Mouse (Mus musculus): ENCODE results near the gene Gm20388. TPM values are rescaled to one million over a fixed set of nuclear protein-coding genes. Genes with fewer than 3 reads are reported as not detected.

The Gm20388 gene
- polyA plus RNA-seq, 1 experiment from 2014 or later: 12.4 TPM

GRCm38 (mm10) chr8:122920890-122921289 is 3010.2 kb downstream of the Gm20388 start:
- no peak overlapping the region for H3K27ac ChIP-seq (ENCODE audit: low read depth, low read length)
- H3K4me3 ChIP-seq (ENCODE audit: low read length): no peak overlapping the region
- no peak overlapping the region for H3K9ac ChIP-seq (ENCODE audit: low read depth, low read length)
- ATAC-seq: peak; percentile 80
- no peaks in the 10 kb centered on the region for H3K9me3 ChIP-seq (ENCODE audit: control insufficient read depth, low read length)
- 58% methylated on average over 7 of the region's 7 CpGs for WGBS
- peaks cover 31% of the 10 kb centered on the region for H3K4me1 ChIP-seq (ENCODE audit: control insufficient read depth, insufficient read depth, low read depth, low read length)
- no peaks in the 10 kb centered on the region for H3K27me3 ChIP-seq (replicated peaks; ENCODE audit: control insufficient read depth, insufficient read depth, low read length)
- H3K4me2 ChIP-seq (ENCODE audit: low read length): 0 out of 2 replicates have a peak overlapping the region, but pooled peaks have one; percentile 9
- no peaks in the 10 kb centered on the region for H3K36me3 ChIP-seq (ENCODE audit: control insufficient read depth, insufficient read depth, low read length)

DNA sequence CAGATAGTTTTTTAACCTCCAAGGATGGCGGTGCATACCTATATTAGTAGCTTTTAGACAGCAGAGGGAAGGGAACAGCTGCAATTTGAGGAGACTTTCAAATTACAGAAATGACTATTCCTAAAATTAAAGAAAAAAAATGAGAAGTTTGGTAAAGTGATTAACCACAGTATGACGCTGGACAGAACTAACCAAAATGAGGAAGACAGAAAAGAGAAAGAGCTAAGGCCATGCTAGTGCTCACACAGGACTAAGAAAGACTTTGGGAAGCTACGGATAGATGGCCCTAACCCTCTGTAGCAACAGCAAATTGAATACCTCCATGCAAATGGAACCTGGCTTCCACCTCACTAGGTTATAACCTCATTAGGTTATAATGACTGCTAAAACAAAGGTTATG is 3012.3 kb downstream of the Gm20388 start:
- Histone ChIP-seq H3K36me3 (ENCODE audit: control insufficient read depth, insufficient read depth, low read length) (no peaks in the 10 kb centered on the region), H3K9ac (ENCODE audit: low read depth, low read length) (no peak overlapping the region), H3K4me1 (ENCODE audit: control insufficient read depth, insufficient read depth, low read depth, low read length) (peaks cover 24% of the 10 kb centered on the region), H3K27me3 (replicated peaks; ENCODE audit: control insufficient read depth, insufficient read depth, low read length) (no peaks in the 10 kb centered on the region), H3K4me3 (ENCODE audit: low read length) (no peak overlapping the region), H3K27ac (ENCODE audit: low read depth, low read length) (no peak overlapping the region), H3K9me3 (ENCODE audit: control insufficient read depth, low read length) (no peaks in the 10 kb centered on the region), H3K4me2 (ENCODE audit: low read length) (no peak overlapping the region)
- ATAC-seq: no peak
- 88% methylated on average over 3 of the region's 3 CpGs for WGBS

DNA sequence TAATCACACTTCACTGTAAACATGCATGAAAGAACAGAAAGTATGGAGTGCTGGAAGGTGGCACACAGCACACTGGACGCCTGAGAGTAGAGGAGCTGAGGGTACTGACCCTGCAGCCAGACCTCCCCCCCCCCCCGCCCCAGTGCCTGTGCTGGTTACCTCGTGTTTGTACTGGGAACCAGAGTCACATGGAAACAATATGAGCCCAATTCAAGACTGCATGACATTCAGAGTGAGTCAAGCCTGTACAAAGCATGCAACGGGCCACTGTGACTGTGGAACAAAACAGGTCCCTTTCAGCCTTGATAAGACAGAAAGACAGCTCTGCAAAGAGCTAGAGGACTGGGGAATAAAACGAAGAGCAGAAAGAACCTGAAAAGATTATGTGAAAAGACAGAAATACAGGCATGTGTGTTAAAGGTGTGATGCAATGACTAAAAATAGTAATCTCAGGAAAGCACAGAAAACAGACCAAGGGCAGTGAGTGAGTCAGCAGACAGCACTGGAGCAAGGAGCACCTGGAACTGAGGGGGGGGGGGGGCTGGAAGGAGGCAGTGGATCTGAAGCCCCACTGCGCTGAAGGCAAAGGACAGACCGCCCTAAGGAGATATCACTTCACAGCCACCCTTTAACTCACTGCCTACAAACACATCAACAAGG is 3012.9 kb downstream of the Gm20388 start:
- H3K9ac ChIP-seq (ENCODE audit: low read depth, low read length): no peak overlapping the region

GRCm38 (mm10) chr8:122924091-122924490 is 3013.4 kb downstream of the Gm20388 start:
- Histone ChIP-seq H3K4me1 (ENCODE audit: control insufficient read depth, insufficient read depth, low read depth, low read length) (peaks cover 21% of the 10 kb centered on the region), H3K4me2 (ENCODE audit: low read length) (no peak overlapping the region), H3K4me3 (ENCODE audit: low read length) (no peak overlapping the region), H3K9me3 (ENCODE audit: control insufficient read depth, low read length) (no peaks in the 10 kb centered on the region), H3K36me3 (ENCODE audit: control insufficient read depth, insufficient read depth, low read length) (no peaks in the 10 kb centered on the region), H3K9ac (ENCODE audit: low read depth, low read length) (no peak overlapping the region), H3K27ac (ENCODE audit: low read depth, low read length) (no peak overlapping the region; the same call in 1 of the 2 replicates), H3K27me3 (replicated peaks; ENCODE audit: control insufficient read depth, insufficient read depth, low read length) (no peaks in the 10 kb centered on the region)
- 76% methylated on average over 6 of the region's 6 CpGs for WGBS
- ATAC-seq: no peak

More for the DNA sequence above, 3012.9 kb downstream of the Gm20388 start:
- Histone ChIP-seq H3K4me1 (ENCODE audit: control insufficient read depth, insufficient read depth, low read depth, low read length) (peaks cover 21% of the 10 kb centered on the region), H3K9me3 (ENCODE audit: control insufficient read depth, low read length) (no peaks in the 10 kb centered on the region), H3K4me2 (ENCODE audit: low read length) (no peak overlapping the region), H3K27me3 (replicated peaks; ENCODE audit: control insufficient read depth, insufficient read depth, low read length) (no peaks in the 10 kb centered on the region), H3K4me3 (ENCODE audit: low read length) (no peak overlapping the region), H3K27ac (ENCODE audit: low read depth, low read length) (no peak overlapping the region; the same call in 1 of the 2 replicates), H3K36me3 (ENCODE audit: control insufficient read depth, insufficient read depth, low read length) (no peaks in the 10 kb centered on the region)
- no peak for ATAC-seq
- WGBS: 66% methylated on average over 7 of the region's 7 CpGs

- 89% methylated on average over 8 of the region's 8 CpGs for WGBS
- H3K4me2 ChIP-seq (ENCODE audit: low read length): no peak overlapping the region
- no peaks in the 10 kb centered on the region for H3K9me3 ChIP-seq (ENCODE audit: control insufficient read depth, low read length)
- no peaks in the 10 kb centered on the region for H3K27me3 ChIP-seq (replicated peaks; ENCODE audit: control insufficient read depth, insufficient read depth, low read length)
- no peak for ATAC-seq
- H3K4me1 ChIP-seq (ENCODE audit: control insufficient read depth, insufficient read depth, low read depth, low read length): peaks cover 10% of the 10 kb centered on the region
- H3K36me3 ChIP-seq (ENCODE audit: control insufficient read depth, insufficient read depth, low read length): no peaks in the 10 kb centered on the region
- no peak overlapping the region for H3K4me3 ChIP-seq (ENCODE audit: low read length)
- no peak overlapping the region for H3K9ac ChIP-seq (ENCODE audit: low read depth, low read length)
- no peak overlapping the region for H3K27ac ChIP-seq (ENCODE audit: low read depth, low read length)
Observed at GRCm38 (mm10) chr8:122925939-122926722, 3015.5 kb downstream of the Gm20388 start.

- peaks cover 6% of the 10 kb centered on the region for H3K4me1 ChIP-seq (ENCODE audit: control insufficient read depth, insufficient read depth, low read depth, low read length)
Observed at GRCm38 (mm10) chr8:122926782-122927181, 3016.1 kb downstream of the Gm20388 start.

DNA sequence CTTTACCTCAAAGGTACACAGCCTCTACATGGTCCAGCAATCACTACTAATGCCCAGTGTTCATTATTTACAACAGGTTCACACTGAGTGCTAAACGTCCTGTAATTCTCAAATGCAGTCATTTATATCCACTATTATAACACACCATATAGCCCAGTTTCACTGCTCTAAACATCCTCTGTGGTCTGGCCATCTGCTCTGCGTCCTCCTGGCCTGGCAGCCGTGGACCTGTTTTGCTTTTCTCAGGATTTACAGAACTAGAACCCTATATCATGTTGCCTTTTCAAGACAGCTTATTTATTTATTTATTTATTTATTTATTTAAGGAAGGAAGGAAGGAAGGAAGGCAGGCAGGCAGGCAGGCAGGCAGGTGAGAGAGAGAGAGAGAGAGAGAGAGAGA is 3017.2 kb downstream of the Gm20388 start:
- Histone ChIP-seq H3K4me1 (ENCODE audit: control insufficient read depth, insufficient read depth, low read depth, low read length) (peaks cover 14% of the 10 kb centered on the region), H3K27me3 (replicated peaks; ENCODE audit: control insufficient read depth, insufficient read depth, low read length) (no peaks in the 10 kb centered on the region), H3K9me3 (ENCODE audit: control insufficient read depth, low read length) (no peaks in the 10 kb centered on the region), H3K4me3 (ENCODE audit: low read length) (no peak overlapping the region), H3K9ac (ENCODE audit: low read depth, low read length) (no peak overlapping the region), H3K36me3 (ENCODE audit: control insufficient read depth, insufficient read depth, low read length) (no peaks in the 10 kb centered on the region), H3K27ac (ENCODE audit: low read depth, low read length) (no peak overlapping the region), H3K4me2 (ENCODE audit: low read length) (no peak overlapping the region)
- ATAC-seq: no peak
- 84% methylated on average over 3 of the region's 3 CpGs for WGBS

More at GRCm38 (mm10) chr8:122926782-122927181, 3016.1 kb downstream of the Gm20388 start:
- Histone ChIP-seq H3K27ac (ENCODE audit: low read depth, low read length) (no peak overlapping the region), H3K9me3 (ENCODE audit: control insufficient read depth, low read length) (no peaks in the 10 kb centered on the region), H3K4me2 (ENCODE audit: low read length) (no peak overlapping the region), H3K4me3 (ENCODE audit: low read length) (no peak overlapping the region), H3K9ac (ENCODE audit: low read depth, low read length) (no peak overlapping the region), H3K27me3 (replicated peaks; ENCODE audit: control insufficient read depth, insufficient read depth, low read length) (no peaks in the 10 kb centered on the region), H3K36me3 (ENCODE audit: control insufficient read depth, insufficient read depth, low read length) (no peaks in the 10 kb centered on the region)
- no peak for ATAC-seq
- 75% methylated on average over 7 of the region's 7 CpGs for WGBS

- no peak overlapping the region for H3K27ac ChIP-seq (ENCODE audit: low read depth, low read length)
- H3K36me3 ChIP-seq (ENCODE audit: control insufficient read depth, insufficient read depth, low read length): no peaks in the 10 kb centered on the region
- no peak overlapping the region for H3K4me2 ChIP-seq (ENCODE audit: low read length)
- ATAC-seq: no peak
- no peak overlapping the region for H3K9ac ChIP-seq (ENCODE audit: low read depth, low read length)
- H3K4me1 ChIP-seq (ENCODE audit: control insufficient read depth, insufficient read depth, low read depth, low read length): peaks cover 14% of the 10 kb centered on the region
- no peaks in the 10 kb centered on the region for H3K27me3 ChIP-seq (replicated peaks; ENCODE audit: control insufficient read depth, insufficient read depth, low read length)
- H3K9me3 ChIP-seq (ENCODE audit: control insufficient read depth, low read length): no peaks in the 10 kb centered on the region
- 91% methylated on average over 7 of the region's 7 CpGs for WGBS
- no peak overlapping the region for H3K4me3 ChIP-seq (ENCODE audit: low read length)
Observed at GRCm38 (mm10) chr8:122928631-122929224, 3018.1 kb downstream of the Gm20388 start.
